Mouse (Mus musculus) heart, adult 2 months (tissue): ENCODE data around the gene Slc12a9.

ENCODE experiments used
- CTCF ChIP-seq: fragments of 200-600 bp; IDR thresholded peaks from 2 replicates; pipeline ENCODE4 v1.8.1; 2022; ENCODE audit warnings: antibody characterized with exemption, mild to moderate bottlenecking, moderate library complexity
- EP300 ChIP-seq: fragments of 200-500 bp; IDR thresholded peaks from 2 replicates; pipeline ENCODE4 v1.6.1; 2011; ENCODE audit warnings: low read depth, low read length, control low read depth; ENCODE audit not compliant: insufficient read depth

DNA sequence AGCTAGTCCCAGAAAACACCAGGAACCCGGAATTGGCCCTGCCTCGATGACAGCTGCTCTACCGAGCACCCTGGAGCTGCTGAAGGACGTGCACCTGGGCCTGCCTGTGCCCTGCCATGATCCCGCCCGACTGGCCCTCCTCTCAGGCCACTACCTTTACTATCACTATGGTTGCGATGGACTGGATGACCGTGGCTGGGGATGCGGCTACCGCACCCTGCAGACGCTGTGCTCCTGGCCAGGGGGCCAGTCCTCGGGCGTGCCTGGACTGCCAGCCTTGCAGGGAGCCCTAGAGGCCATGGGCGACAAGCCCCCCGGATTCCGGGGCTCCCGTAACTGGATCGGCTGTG is 38.7 kb downstream of the Slc12a9 start:
- TF ChIP-seq EP300 (no peak), CTCF (no peak)
